Mouse (Mus musculus) heart, postnatal 0 days (tissue): ENCODE data around the gene Myo1c.
A peak's percentile ranks its signal among the peaks of the same experiment; 100 is the strongest.

Experiments
- CTCF ChIP-seq: IDR thresholded peaks from 2 replicates; pipeline ENCODE4 v1.5.1; 2016; ENCODE audit warnings: antibody characterized with exemption, control low read depth, low read depth
- EP300 ChIP-seq: IDR thresholded peaks from 2 replicates; pipeline ENCODE4 v1.6.1; 2016; ENCODE audit warnings: antibody characterized with exemption, low read depth

- TF ChIP-seq CTCF (peak; percentile 50), EP300 (no peak)
Measured at GRCm38 (mm10) chr11:75679439-75680171, 29.3 kb downstream of the Myo1c start.
